Mouse (Mus musculus): ENCODE measurements around the gene Kcna6. TPM values are rescaled to one million over a fixed set of nuclear protein-coding genes. Genes with fewer than 3 reads are reported as not detected.

Gene Kcna6
- polyA plus RNA-seq, 1 experiment from 2014 or later: 0.97 TPM

- Histone ChIP-seq H3K4me1 (ENCODE audit: control insufficient read depth, insufficient read depth, low read length) (peaks cover 13% of the 10 kb centered on the region), H3K9me3 (replicated peaks; ENCODE audit: control insufficient read depth, low read length) (no peaks in the 10 kb centered on the region)
Observed at GRCm38 (mm10) chr6:126770146-126770731, 29.8 kb upstream of the Kcna6 start.

GRCm38 (mm10) chr6:126768957-126769665, 28.6 kb upstream of the Kcna6 start:
- ATAC-seq (replicated peaks; ENCODE audit: insufficient number of reproducible peaks, low FRiP score, low TSS enrichment): no peak
- Histone ChIP-seq H3K27me3 (ENCODE audit: control insufficient read depth, insufficient read depth, low read length) (no peaks in the 10 kb centered on the region), H3K4me3 (ENCODE audit: low read depth, low read length) (no peak overlapping the region), H3K9ac (ENCODE audit: low read depth, low read length) (no peak overlapping the region), H3K9me3 (replicated peaks; ENCODE audit: control insufficient read depth, low read length) (no peaks in the 10 kb centered on the region), H3K36me3 (ENCODE audit: control insufficient read depth, insufficient read depth, low read length) (no peaks in the 10 kb centered on the region), H3K4me1 (ENCODE audit: control insufficient read depth, insufficient read depth, low read length) (peaks cover 13% of the 10 kb centered on the region), H3K27ac (ENCODE audit: low read depth, low read length) (no peak overlapping the region), H3K4me2 (no peak overlapping the region)
- WGBS (ENCODE audit: insufficient replicate concordance): 63% methylated on average over 11 of the region's 11 CpGs

More at GRCm38 (mm10) chr6:126770146-126770731, 29.8 kb upstream of the Kcna6 start:
- Histone ChIP-seq H3K27ac (ENCODE audit: low read depth, low read length) (no peak overlapping the region), H3K36me3 (ENCODE audit: control insufficient read depth, insufficient read depth, low read length) (no peaks in the 10 kb centered on the region), H3K4me2 (no peak overlapping the region), H3K27me3 (ENCODE audit: control insufficient read depth, insufficient read depth, low read length) (peaks cover 2% of the 10 kb centered on the region; the same call in 1 of the 2 replicates), H3K9ac (ENCODE audit: low read depth, low read length) (no peak overlapping the region), H3K4me3 (ENCODE audit: low read depth, low read length) (no peak overlapping the region)
- ATAC-seq (replicated peaks; ENCODE audit: insufficient number of reproducible peaks, low FRiP score, low TSS enrichment): no peak
- WGBS (ENCODE audit: insufficient replicate concordance): 81% methylated on average over 12 of the region's 12 CpGs

- no peaks in the 10 kb centered on the region for H3K27me3 ChIP-seq (ENCODE audit: control insufficient read depth, insufficient read depth, low read length)
- H3K4me2 ChIP-seq: no peak overlapping the region
- no peaks in the 10 kb centered on the region for H3K9me3 ChIP-seq (replicated peaks; ENCODE audit: control insufficient read depth, low read length)
- 16% methylated on average over 7 of the region's 7 CpGs for WGBS (ENCODE audit: insufficient replicate concordance)
- H3K27ac ChIP-seq (ENCODE audit: low read depth, low read length): no peak overlapping the region
- no peaks in the 10 kb centered on the region for H3K36me3 ChIP-seq (ENCODE audit: control insufficient read depth, insufficient read depth, low read length)
- H3K9ac ChIP-seq (ENCODE audit: low read depth, low read length): no peak overlapping the region
- peaks cover 13% of the 10 kb centered on the region for H3K4me1 ChIP-seq (ENCODE audit: control insufficient read depth, insufficient read depth, low read length)
- no peak overlapping the region for H3K4me3 ChIP-seq (ENCODE audit: low read depth, low read length)
- no peak for ATAC-seq (replicated peaks; ENCODE audit: insufficient number of reproducible peaks, low FRiP score, low TSS enrichment)
Observed at GRCm38 (mm10) chr6:126767610-126768532, 27.4 kb upstream of the Kcna6 start.

- H3K9me3 ChIP-seq (replicated peaks; ENCODE audit: control insufficient read depth, low read length): no peaks in the 10 kb centered on the region
- no peak overlapping the region for H3K27ac ChIP-seq (ENCODE audit: low read depth, low read length)
- peaks cover 13% of the 10 kb centered on the region for H3K4me1 ChIP-seq (ENCODE audit: control insufficient read depth, insufficient read depth, low read length)
- no peaks in the 10 kb centered on the region for H3K27me3 ChIP-seq (ENCODE audit: control insufficient read depth, insufficient read depth, low read length)
- no peak overlapping the region for H3K4me3 ChIP-seq (ENCODE audit: low read depth, low read length)
- no peaks in the 10 kb centered on the region for H3K36me3 ChIP-seq (ENCODE audit: control insufficient read depth, insufficient read depth, low read length)
- 47% methylated on average over 5 of the region's 5 CpGs for WGBS (ENCODE audit: insufficient replicate concordance)
- ATAC-seq (replicated peaks; ENCODE audit: insufficient number of reproducible peaks, low FRiP score, low TSS enrichment): no peak
- no peak overlapping the region for H3K9ac ChIP-seq (ENCODE audit: low read depth, low read length)
- H3K4me2 ChIP-seq: no peak overlapping the region
Observed at GRCm38 (mm10) chr6:126766552-126766951, 26.1 kb upstream of the Kcna6 start.

- peaks cover 13% of the 10 kb centered on the region for H3K4me1 ChIP-seq (ENCODE audit: control insufficient read depth, insufficient read depth, low read length)
- no peak overlapping the region for H3K27ac ChIP-seq (ENCODE audit: low read depth, low read length)
- no peak overlapping the region for H3K4me2 ChIP-seq
- 79% methylated on average over 10 of the region's 11 CpGs for WGBS (ENCODE audit: insufficient replicate concordance)
- no peaks in the 10 kb centered on the region for H3K36me3 ChIP-seq (ENCODE audit: control insufficient read depth, insufficient read depth, low read length)
- no peaks in the 10 kb centered on the region for H3K9me3 ChIP-seq (replicated peaks; ENCODE audit: control insufficient read depth, low read length)
- H3K9ac ChIP-seq (ENCODE audit: low read depth, low read length): no peak overlapping the region
- ATAC-seq (replicated peaks; ENCODE audit: insufficient number of reproducible peaks, low FRiP score, low TSS enrichment): no peak
- no peaks in the 10 kb centered on the region for H3K27me3 ChIP-seq (ENCODE audit: control insufficient read depth, insufficient read depth, low read length)
- H3K4me3 ChIP-seq (ENCODE audit: low read depth, low read length): no peak overlapping the region
Observed at GRCm38 (mm10) chr6:126764563-126765091, 24.2 kb upstream of the Kcna6 start.

GRCm38 (mm10) chr6:126761362-126761761, 20.9 kb upstream of the Kcna6 start:
- no peaks in the 10 kb centered on the region; the same call in 1 of the 2 replicates for H3K4me1 ChIP-seq (ENCODE audit: control insufficient read depth, insufficient read depth, low read length)
- no peaks in the 10 kb centered on the region for H3K9me3 ChIP-seq (replicated peaks; ENCODE audit: control insufficient read depth, low read length)
- H3K4me3 ChIP-seq (ENCODE audit: low read depth, low read length): no peak overlapping the region
- no peaks in the 10 kb centered on the region for H3K36me3 ChIP-seq (ENCODE audit: control insufficient read depth, insufficient read depth, low read length)
- no peak overlapping the region for H3K9ac ChIP-seq (ENCODE audit: low read depth, low read length)
- no peak overlapping the region for H3K4me2 ChIP-seq
- WGBS (ENCODE audit: insufficient replicate concordance): 71% methylated on average over 4 of the region's 4 CpGs
- no peak for ATAC-seq (replicated peaks; ENCODE audit: insufficient number of reproducible peaks, low FRiP score, low TSS enrichment)
- no peaks in the 10 kb centered on the region for H3K27me3 ChIP-seq (ENCODE audit: control insufficient read depth, insufficient read depth, low read length)
- H3K27ac ChIP-seq (ENCODE audit: low read depth, low read length): no peak overlapping the region

GRCm38 (mm10) chr6:126755729-126756411, 15.4 kb upstream of the Kcna6 start:
- Histone ChIP-seq H3K9me3 (replicated peaks; ENCODE audit: control insufficient read depth, low read length) (no peaks in the 10 kb centered on the region), H3K4me2 (no peak overlapping the region; the same call in 1 of the 2 replicates), H3K27ac (ENCODE audit: low read depth, low read length) (no peak overlapping the region), H3K27me3 (ENCODE audit: control insufficient read depth, insufficient read depth, low read length) (peaks cover 4% of the 10 kb centered on the region; the same call in 1 of the 2 replicates), H3K4me3 (ENCODE audit: low read depth, low read length) (no peak overlapping the region), H3K4me1 (ENCODE audit: control insufficient read depth, insufficient read depth, low read length) (peaks cover 3% of the 10 kb centered on the region; the same call in 1 of the 2 replicates), H3K9ac (ENCODE audit: low read depth, low read length) (no peak overlapping the region), H3K36me3 (ENCODE audit: control insufficient read depth, insufficient read depth, low read length) (no peaks in the 10 kb centered on the region)
- ATAC-seq (replicated peaks; ENCODE audit: insufficient number of reproducible peaks, low FRiP score, low TSS enrichment): no peak
- WGBS (ENCODE audit: insufficient replicate concordance): 27% methylated on average over 8 of the region's 8 CpGs

GRCm38 (mm10) chr6:126752520-126752919, 12.0 kb upstream of the Kcna6 start:
- ATAC-seq (replicated peaks; ENCODE audit: insufficient number of reproducible peaks, low FRiP score, low TSS enrichment): no peak
- Histone ChIP-seq H3K4me2 (no peak overlapping the region), H3K9me3 (replicated peaks; ENCODE audit: control insufficient read depth, low read length) (no peaks in the 10 kb centered on the region), H3K4me1 (ENCODE audit: control insufficient read depth, insufficient read depth, low read length) (peaks cover 3% of the 10 kb centered on the region; the same call in 1 of the 2 replicates), H3K36me3 (ENCODE audit: control insufficient read depth, insufficient read depth, low read length) (no peaks in the 10 kb centered on the region), H3K27ac (ENCODE audit: low read depth, low read length) (no peak overlapping the region), H3K4me3 (ENCODE audit: low read depth, low read length) (no peak overlapping the region), H3K27me3 (ENCODE audit: control insufficient read depth, insufficient read depth, low read length) (peaks cover 4% of the 10 kb centered on the region; the same call in 1 of the 2 replicates), H3K9ac (ENCODE audit: low read depth, low read length) (no peak overlapping the region)
- 58% methylated on average over 12 of the region's 12 CpGs for WGBS (ENCODE audit: insufficient replicate concordance)

Data from heart, embryonic 11.5 days (tissue).